Mouse (Mus musculus) gastrocnemius, postnatal 25 days (tissue): ENCODE data around the gene Man2b2. TPM values are rescaled to one million over a fixed set of nuclear protein-coding genes. Genes with fewer than 3 reads are reported as not detected.

Experiments
- DNase-seq: peaks from one replicate; pipeline ENCODE4 v3.0.0; 2022
- total RNA-seq, 2 experiments: library from RNA; stranded (reverse); gene quantifications; 1 replicate in 1 of 2; 2 replicates in 1 of 2; pipeline ENCODE4 v1.2.3; 2021

The Man2b2 gene
- total RNA-seq, 2 experiments from 2014 or later = 3.5 to 5.2 TPM

GRCm38 (mm10) chr5:36766958-36767703 lies 63.3 kb downstream of the Man2b2 start:
- no peak for DNase-seq

GRCm38 (mm10) chr5:36759848-36760247 lies 70.6 kb downstream of the Man2b2 start:
- DNase-seq = no peak

GRCm38 (mm10) chr5:36757033-36757432 lies 73.4 kb downstream of the Man2b2 start:
- DNase-seq = no peak

Other genes starting within 250 kb of the Man2b2 start
- 10 to 100 TPM; 12.6 to 13.5 TPM for gene Tbc1d14, start 237.4 kb downstream of the Man2b2 start, total RNA-seq
- 10 to 100 TPM; 67.6 to 73.7 TPM for gene D5Ertd579e, start 134.6 kb downstream of the Man2b2 start, total RNA-seq
- 1 to 10 TPM; 6.9 to 8.1 TPM for gene Bloc1s4, start 82.0 kb downstream of the Man2b2 start, total RNA-seq
- 100 to 1,000 TPM; 220 to 232 TPM for gene Mrfap1, start 33.9 kb downstream of the Man2b2 start, total RNA-seq
- gene Ppp2r2c, start 37.9 kb upstream of the Man2b2 start, total RNA-seq = under 1 TPM; 0.41 to 0.70 TPM
- gene Wfs1, start 158.6 kb upstream of the Man2b2 start, total RNA-seq = 10 to 100 TPM; 61.1 to 73.3 TPM